Mouse (Mus musculus): ENCODE measurements at regions not wholly inside any gene's neighbourhood (a gene's known extent, or its start where the extent isn't known, plus 50 kb on each side); places are given as distances from the start of the nearest gene placed in this dataset.

- no peak for DNase-seq
Observed at GRCm38 (mm10) chrX:140164859-140165258, 102.2 kb downstream of the Pih1h3b start.

GRCm38 (mm10) chrX:140165966-140166365, 103.3 kb downstream of the Pih1h3b start:
- DNase-seq = no peak

- no peak for DNase-seq
Observed at GRCm38 (mm10) chrX:140179850-140180249, 117.2 kb downstream of the Pih1h3b start.

GRCm38 (mm10) chrX:140183003-140183402, 120.3 kb downstream of the Pih1h3b start:
- no peak for DNase-seq

GRCm38 (mm10) chrX:140203676-140204075, 138.4 kb upstream of the Frmpd3 start:
- no peak for DNase-seq

- DNase-seq = no peak
Observed at GRCm38 (mm10) chrX:140208791-140209190, 133.3 kb upstream of the Frmpd3 start.

GRCm38 (mm10) chrX:140212644-140213361, 129.3 kb upstream of the Frmpd3 start:
- no peak for DNase-seq

- DNase-seq = no peak
Observed at GRCm38 (mm10) chrX:140214198-140214849, 127.7 kb upstream of the Frmpd3 start.

GRCm38 (mm10) chrX:140255790-140256189, 86.3 kb upstream of the Frmpd3 start:
- no peak for DNase-seq

GRCm38 (mm10) chrX:140269742-140270457, 72.2 kb upstream of the Frmpd3 start:
- DNase-seq = no peak

GRCm38 (mm10) chrX:140277327-140277947, 64.6 kb upstream of the Frmpd3 start:
- DNase-seq = peak; percentile 5 to 22

- DNase-seq = no peak
Observed at GRCm38 (mm10) chrX:140277978-140278729, 63.9 kb upstream of the Frmpd3 start.

GRCm38 (mm10) chrX:140279266-140279665, 62.8 kb upstream of the Frmpd3 start:
- DNase-seq = peak; percentile 20 to 31

- DNase-seq = no peak
Observed at GRCm38 (mm10) chrX:140280016-140280415, 62.0 kb upstream of the Frmpd3 start.

Data from lung, postnatal 4 days (tissue).